Mouse (Mus musculus): Measurements from ENCODE around the gene Cdc42ep2.

Cdc42ep2 gene

DNA sequence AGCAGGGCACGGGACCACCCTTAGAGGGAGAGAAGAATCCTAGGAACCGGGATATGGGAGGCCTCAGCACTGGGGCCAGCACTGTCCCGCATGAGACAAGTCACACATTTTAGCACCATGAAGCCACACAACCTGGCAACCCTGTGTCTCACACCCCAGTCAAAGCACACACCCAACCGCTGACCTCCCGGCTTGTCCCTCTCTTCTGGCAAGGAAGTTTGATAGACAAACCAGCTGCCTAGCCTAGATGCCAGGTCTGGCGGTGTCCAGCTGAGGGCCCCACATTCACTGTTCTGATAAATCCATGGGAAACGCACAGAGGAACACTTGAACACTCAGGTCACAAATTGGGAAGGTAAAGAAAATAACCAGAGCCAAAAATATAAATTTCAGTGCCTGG, 18.0 kb upstream of the Cdc42ep2 start:
- no peak for DNase-seq (ENCODE audit: low read depth, low spot score)

DNA sequence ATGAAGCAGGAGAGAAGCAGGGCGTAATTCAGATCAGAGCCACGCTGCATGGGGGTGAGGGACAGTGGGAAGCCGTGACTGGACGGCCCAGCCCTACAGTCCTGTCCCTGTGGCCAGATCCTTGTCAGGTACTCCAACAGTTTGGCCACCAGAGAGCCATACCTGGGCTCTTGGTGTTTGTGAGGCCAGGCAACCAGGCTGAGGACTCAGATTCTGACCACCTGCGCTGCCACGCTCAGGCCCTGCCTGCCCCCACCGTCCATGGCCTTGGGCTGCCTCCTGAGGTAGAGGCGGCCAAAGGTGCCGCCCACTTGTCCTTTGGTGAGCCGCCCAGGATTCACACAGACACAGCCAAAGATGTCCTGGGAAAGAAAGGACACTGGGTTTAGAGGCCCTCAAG, 16.0 kb upstream of the Cdc42ep2 start:
- no peak for DNase-seq (ENCODE audit: low read depth, low spot score)

DNA sequence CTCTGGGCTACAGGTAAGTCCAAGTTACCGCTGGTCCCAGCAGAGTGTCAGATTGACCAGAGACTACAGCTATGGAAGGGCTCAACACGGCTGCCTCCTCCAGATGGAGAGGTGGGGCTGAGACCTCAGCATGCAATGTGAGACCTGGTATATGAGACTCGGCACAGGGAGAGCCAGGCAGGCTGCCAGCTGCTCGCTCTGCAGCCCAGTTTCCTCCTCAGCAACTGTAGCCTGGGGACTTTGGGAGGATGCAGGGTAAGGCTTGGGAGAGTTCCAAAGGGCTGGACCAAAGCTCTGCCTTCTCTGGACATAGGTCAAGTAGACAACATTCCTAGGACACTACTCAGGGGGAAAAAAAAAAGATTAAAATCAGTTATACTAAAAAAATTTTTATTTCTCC, 15.6 kb upstream of the Cdc42ep2 start:
- DNase-seq (ENCODE audit: low read depth, low spot score) = no peak

DNA sequence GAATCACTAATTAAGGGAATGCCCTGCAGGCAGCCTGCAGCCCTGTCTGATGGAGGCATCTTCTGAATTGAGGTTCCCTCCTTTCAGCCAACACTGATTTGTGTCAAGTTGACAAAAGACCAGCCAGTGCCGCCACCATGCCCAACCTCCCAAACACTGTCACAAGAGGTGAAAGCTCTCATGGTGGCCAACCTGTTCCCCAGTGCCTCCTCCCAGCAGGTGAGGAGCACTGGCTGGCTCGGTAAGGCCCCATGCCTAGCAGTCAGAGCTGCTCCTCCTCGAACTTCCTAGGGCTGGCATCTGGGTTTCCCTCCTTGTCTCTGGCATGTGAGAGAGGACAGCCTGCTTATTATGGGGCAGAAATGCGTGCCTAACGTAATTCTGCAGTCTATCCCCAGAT, 15.1 kb upstream of the Cdc42ep2 start:
- no peak for DNase-seq (ENCODE audit: low read depth, low spot score)

DNA sequence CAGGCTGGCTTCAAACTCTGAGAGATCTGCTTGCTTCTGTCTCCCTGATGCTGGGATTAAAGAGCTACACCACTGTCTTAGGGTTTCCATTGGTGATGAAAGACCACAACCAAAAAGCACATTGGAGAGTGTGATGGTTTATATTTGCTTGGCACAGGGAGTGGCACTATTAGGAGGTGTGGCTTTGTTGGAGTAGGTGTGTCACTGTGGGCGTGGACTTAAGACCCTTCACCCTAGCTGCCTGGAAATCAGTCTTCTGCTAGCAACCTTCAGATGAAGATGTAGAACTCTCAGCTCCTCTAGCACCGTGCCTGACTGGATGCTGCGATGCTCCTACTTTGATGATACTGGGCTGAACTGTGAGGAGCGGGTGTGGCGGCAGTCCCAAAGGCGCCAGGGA, 13.9 kb upstream of the Cdc42ep2 start:
- DNase-seq (ENCODE audit: low read depth, low spot score) = no peak

DNA sequence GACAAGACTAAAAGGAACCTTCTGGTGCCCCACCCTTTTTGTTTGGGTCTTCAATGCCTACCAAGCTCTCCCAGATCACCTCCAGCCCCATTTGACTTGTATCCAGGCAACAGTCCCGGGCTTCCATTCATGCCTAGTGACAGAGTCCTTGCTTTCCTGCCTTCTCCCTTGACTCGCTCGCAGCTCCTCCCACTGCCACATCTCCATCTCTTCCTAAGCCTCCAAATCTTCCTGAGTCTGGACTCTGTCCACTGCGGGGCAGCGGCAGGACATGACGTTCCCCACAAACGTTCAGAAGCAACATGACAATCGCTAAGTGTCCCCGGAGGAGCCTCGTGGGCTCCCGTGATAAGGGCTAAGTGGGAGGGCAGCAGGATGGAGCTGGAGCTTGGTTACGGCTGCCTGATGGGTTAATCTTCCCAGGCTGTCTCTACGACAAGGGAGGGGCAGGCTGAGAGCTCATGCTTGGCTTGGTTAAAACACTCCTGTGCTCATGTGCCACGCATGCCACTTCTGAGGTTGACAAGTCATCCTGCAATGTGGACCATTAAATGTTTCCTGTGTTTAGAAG, 13.3 kb upstream of the Cdc42ep2 start:
- peak; percentile 36 for DNase-seq (ENCODE audit: low read depth, low spot score)

DNA sequence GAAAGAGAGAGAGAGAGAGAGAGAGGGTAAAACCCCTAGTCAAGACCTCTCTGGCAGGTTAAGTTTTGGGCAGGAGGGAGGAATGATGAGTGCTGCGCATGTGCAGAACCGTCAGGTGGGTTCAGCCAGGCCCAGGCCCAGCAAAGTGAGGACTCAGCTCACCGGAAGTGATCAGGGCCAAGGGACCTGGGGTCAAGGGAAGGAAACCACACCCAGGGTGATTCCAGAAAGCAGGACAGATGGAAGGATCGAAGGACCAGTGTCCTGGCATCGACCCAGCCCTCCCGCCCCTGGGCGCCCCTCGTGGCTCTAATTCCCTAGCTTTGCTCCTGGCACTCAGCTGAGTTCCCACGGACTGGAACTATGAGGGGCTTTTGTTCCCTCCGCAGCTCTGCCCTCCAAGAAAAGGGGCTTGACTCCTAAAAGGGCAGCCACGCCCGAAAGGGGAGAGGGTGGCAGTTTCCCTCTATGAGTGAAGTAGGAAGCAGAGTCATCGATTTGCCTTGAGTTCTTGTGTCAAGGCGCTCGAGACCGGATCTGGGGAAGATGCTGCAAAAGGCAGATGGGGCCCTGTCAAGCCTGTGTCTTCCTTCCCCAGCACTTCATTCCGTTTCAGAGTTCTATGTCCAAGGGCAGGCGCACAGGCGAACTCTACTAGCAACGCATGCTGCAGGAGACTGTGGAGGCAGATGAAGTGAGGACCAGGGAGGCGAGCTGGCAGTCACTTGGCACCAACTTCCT, 12.6 kb upstream of the Cdc42ep2 start:
- DNase-seq (ENCODE audit: low read depth, low spot score) = no peak

DNA sequence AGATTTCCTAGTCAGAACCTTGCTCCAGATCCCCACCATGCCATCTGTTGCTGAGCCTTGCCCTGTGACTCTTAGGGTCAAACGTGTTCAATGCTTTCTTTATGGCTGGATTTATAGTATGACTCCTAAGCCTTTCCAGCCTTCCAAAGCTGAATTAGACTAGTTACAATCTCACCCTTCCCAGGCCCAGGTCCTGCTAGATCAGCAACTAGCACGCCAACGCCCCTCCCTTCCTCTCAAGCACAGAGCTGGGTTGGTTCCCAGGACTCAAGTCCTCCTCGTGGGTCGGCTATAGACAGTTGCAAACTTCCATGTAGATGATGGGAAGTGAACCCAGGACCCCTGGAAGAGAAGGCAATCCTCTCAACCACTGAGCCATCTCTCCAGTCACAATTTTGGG, 11.1 kb upstream of the Cdc42ep2 start:
- no peak for DNase-seq (ENCODE audit: low read depth, low spot score)

DNA sequence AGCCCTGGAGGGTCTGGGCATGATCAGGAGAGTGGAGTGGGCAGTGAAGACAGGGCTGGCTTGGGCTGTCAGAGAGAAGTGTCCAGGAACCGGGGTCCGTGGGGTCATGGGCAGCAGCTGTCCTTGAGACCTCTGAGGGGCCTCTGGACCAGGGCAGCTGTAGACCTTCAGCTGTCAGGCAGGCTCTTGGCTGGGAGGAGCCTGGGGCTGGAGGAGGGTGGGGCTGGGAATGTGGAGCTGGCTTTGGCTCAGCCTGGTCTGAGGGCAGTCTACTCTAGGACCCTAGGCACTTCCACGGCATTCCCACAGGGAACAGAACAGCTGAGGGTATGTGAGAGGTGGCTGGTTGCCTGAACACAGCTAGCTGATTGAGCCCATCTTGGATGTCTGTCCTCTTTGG, 10.7 kb upstream of the Cdc42ep2 start:
- no peak for DNase-seq (ENCODE audit: low read depth, low spot score)

DNA sequence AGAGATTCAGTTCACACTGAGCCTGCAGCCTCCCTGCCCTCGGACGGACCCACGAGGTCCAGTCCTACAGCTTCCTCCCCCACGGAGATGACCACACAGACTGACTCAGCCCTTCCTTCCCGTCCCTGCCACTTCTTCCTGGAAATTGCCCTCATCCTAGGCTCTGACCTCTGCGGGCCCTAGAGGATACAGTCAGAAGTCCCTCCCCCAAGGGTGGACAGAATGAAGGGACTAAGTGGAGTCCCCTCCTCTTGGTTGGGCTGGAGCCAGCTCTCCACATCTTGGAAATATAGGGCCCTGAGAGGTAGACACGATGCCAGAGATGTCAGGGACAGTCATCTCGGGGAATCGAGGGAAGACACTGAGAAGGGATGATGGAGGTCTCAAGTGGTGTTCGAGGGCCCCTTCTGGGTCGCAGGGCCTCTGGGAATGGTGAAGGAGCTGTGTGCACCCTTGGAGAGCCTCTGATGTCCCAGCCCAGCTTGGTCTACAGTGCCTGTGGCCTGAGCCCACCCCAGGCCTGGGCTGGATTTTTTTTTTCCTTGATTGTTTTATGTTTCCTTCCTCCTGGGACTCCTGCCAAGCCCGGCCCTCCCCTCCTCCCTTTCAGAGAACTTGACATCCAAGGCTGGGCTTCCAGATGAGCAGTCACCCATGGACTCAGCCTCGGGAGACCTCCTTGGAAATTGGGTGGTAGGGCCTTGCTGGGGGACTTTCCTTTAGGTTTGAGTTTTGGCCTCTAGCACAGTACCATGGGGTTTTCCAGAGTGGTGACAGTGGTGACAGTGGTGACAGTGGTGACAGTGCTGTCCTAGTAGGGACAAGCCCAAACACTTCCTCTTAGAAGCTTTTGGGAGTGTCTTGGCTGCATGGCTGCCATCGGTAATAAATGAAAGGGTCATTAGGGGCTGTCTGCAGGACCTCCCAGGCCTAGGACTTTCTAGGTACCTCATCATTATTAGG, 5.3 kb upstream of the Cdc42ep2 start:
- DNase-seq (ENCODE audit: low read depth, low spot score) = no peak

DNA sequence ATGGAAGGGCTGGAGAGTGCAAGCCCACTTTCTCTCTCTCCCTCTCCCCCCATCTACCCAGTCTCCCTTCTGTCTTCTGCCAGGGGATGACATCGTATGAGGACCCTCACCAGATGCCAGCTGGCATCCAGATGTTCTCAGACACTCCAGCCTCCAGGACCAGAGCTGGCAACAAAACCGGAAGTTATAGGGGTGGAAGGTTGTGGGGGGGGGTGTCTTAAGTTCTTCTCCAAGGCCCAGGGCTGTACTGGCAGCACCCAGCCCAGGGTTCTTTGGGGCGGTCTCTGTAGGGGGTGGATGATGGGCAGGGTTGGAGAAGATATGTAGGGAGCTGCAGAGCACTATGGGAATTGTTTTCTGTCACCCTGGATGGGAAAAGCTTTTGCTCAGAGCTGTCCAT, 3.9 kb upstream of the Cdc42ep2 start:
- DNase-seq (ENCODE audit: low read depth, low spot score) = no peak

DNA sequence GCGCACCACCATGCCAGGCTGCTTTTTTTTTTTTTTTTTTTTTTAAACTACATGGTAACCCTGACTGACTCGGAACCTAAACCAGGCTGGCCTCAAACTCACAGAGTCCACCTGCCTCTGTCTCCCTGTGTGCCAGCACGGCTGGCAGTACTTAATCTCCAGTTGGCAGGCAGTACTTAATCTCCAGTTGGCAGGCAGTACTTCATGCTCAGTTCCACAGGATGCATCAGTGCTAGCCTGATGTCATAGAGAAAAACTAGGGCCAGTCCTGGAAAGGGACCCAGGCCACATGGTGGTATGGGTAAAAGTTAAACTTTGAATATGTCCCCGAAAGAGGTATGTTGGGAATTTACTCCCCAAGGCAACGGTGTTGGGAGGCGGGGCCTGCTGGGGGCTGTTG, 3.5 kb upstream of the Cdc42ep2 start:
- DNase-seq (ENCODE audit: low read depth, low spot score) = no peak

DNA sequence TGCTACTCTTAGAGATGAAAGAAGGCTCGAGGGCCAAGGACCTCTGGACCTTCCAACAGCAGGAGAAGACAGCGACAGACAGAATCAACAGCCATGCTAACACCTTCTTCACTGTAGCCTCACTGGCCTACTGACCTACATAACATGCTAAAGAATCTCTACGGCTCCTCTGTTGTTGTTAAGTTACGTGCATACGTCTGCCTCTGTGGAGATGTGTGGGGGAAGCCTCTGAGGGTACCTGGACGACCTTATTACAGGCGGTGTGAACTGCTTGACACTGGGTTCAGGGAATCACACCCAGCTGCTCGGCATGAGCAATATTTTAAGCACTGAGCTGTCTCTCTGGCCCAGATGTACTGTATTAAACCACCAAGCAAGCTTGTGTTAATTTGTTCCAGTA, 2.9 kb upstream of the Cdc42ep2 start:
- DNase-seq (ENCODE audit: low read depth, low spot score) = no peak

DNA sequence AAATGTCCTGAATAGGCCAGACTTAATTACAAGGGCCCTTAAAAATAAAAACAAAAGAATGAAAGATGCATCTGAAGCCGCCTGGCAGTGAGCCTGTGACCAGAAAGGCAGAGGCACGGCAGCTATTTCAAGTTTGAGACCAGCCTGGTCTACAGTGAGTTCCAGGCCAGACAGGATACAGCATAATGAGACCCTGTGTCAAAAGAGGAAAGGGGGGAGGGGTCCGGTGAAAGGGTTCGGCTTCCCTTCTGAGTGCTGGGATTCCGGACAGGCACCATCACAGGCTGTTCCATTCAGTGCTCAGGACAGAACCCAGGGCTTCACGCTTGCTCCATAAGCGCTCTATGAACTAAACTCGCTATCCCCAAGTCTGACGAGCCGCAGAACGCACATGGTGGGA, 2.4 kb upstream of the Cdc42ep2 start:
- no peak for DNase-seq (ENCODE audit: low read depth, low spot score)

DNA sequence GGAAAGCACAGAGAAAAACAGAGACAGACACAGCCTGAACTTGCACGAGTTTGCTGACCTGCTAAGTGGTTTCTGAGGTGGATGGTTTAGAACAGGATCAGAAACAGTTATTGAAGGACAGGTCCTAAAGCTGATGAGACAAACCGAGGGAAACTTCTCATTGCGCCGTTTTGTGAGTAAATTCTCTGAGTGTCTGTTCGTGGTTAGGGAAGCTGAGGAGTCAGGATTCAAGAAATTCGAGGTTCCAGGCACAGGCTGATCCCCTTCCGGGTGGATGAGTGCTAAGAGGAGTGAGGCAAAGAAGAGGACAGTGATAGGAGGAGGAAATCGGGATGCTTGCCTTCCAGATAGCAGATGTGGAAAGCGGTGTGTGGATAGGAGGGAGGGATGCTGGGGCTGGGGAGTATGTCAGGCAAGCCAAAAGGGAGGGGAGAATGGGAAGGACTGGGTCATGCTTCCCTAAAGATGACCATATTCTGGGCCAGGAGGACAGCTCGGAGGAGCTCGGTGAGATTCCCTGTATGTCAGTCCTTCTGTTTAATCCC, 767 bp upstream of the Cdc42ep2 start:
- no peak for DNase-seq (ENCODE audit: low read depth, low spot score)

DNA sequence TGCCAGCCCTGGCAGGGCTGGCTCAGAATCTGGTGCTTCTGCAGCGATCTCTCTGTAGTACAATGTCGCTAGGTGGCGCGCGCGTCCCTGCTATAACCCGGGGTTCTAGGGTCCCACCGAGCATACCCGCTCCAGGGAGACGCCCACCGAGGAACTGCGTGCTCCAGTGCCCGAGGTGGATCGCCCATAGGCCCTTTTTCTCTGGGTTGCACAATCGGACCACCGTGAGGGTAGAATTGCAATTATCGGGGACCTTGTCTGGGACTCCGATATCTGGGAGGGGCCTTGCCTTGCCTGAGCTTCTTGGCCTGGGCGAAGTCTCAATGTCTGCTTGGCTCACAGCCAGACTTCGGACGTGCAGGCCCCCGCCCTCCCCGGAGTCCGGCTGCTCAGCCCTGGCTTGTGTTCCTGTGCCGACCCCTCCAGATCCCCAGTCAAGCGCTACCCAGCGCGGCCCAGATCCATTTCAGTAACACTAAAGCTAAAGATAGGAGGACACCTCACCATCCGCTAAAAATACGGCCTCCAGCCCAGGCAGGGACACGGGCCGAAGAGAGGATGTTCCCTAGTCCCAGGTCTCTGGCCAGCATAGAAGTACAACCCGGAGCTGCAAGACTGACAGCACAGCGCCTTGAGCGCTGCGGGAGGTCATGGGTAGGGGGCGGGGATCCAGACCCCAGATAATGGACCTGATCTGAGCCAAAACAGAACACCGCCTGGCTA, 465 bp downstream of the Cdc42ep2 start:
- DNase-seq (ENCODE audit: low read depth, low spot score) = peak; percentile 75

DNA sequence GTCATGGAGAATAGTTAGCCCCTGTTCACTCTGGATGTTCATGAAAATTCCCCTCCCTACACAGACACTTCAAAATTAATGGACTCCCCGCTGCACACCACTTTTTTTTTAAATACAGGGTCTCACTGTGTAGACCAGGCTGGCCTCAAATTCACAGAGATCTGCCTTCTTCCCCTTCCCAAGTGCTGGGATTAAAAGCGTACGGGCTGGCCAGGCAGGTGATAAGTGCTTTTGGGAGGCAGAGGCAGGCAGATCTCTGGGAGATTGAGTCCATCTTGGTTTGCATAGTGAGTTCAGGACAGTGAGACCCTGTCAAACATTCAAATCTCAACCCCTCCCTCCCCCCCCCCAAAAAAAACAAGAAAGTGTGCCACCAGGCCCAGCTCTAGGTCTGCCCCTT, 1.7 kb downstream of the Cdc42ep2 start:
- no peak for DNase-seq (ENCODE audit: low read depth, low spot score)

DNA sequence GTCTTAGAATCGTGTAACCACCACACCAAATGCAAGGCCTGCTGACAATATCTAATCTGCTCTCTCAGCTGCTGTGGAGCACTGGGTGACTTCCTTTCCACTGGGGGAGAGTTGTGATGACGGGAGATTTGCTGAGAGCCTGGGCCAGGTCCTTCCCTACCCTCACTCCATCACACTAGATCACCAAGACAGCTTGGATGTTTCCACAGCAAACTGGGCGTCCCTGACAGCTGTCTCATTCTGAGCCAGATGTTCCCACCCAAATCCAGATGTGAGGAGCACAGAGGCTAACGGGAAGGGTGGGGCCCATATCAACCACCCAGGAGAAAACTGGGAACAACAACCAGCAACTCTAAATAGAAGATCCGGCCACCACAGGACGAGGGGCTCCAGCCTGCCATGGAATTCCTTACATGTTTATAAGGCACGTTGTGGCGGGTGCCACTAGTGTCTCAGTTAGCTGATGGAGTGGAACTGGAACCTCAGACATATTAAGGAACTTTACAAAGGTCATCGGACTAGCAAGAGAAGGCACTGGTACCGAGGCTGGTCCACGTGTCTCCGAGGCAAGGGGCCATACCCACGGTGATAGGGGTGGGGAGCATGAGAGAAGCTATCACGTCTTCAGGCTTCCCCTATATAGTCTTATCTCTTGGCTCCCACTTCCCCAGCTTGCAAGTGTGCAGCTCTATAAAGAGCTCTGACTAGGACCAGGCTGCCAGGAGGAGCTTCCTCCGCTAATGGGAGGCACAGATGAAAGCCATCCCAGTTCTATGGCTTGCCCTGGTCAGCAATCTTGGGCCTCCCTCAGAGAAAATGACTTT, 2.3 kb downstream of the Cdc42ep2 start:
- DNase-seq (ENCODE audit: low read depth, low spot score) = peak; percentile 67

DNA sequence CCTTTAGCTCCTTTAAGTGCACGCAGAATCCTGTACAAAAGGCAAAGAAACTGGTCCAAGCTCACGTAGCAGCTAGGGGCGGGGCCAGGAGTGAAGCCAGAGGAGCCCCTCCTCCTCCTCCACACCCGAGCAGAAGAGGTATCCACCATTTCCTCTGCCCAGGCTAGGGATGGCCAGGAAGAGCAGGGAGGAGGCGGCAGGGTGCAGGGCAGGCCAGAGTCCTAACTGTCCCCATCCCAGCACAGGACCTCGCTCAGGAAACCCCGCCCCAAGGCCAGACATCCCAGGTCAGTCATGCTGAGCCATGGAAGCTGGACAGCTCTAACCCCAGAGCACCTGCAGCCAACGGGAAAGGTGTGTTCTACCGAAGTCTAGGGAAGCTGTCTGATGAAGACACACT, 2.9 kb downstream of the Cdc42ep2 start:
- peak; percentile 50 for DNase-seq (ENCODE audit: low read depth, low spot score)

DNA sequence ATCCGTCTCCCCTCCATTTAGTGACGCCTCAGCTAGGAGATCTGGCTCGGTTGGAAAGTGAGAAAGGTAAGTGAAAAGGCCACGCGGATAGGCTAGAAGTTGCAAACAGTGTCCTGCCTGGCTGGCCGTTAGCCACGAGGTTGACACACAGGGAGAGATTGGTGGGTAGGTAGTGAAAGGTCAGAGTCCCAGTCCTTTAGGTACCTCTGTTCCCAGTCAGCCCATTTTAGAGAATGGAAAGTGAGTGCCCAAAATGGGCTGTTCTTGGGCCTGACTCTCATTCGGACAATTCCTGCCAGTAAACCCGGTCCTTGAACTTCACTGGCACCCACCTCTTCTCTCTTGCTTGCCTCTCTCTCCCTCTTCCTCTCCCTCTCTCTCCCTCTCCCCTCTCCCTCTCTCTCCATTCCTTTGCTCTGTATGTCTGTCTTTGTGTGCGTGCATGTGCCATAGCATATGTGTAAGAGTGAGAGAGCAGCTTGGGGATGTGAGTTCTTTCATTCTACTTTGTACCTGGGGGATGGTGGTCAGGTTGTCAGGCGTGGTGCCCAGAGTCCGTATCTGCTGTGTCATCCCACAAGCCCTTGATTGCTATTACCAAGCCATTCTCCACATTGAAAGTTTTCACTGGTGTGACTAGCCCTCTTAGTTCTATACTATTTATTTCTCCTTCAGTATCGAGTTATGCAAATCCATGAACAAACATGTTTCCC, 11.5 kb downstream of the Cdc42ep2 start, which contains the start of gene Dpf2:
Dpf2 (minus strand) TSS at position 4 of the 713 bp plus-strand sequence.
- DNase-seq (ENCODE audit: low read depth, low spot score) = peak; percentile 51

All from c-Kit-negative CD71-positive TER-119-positive erythroid progenitor cells, embryonic 14.5 days (primary cell).